Mouse (Mus musculus) embryonic fibroblast, embryonic 13.5 days (primary cell): Measurements from ENCODE around the gene Coa5.

Source experiments
- CTCF ChIP-seq: IDR thresholded peaks from 2 replicates; pipeline ENCODE4 v1.5.1; 2011; ENCODE audit warnings: mild to moderate bottlenecking, control low read depth, low read length, moderate library complexity, borderline replicate concordance; ENCODE audit not compliant: insufficient read depth
- POLR2A ChIP-seq: IDR thresholded peaks from 2 replicates; pipeline ENCODE4 v1.6.1; 2011; ENCODE audit warnings: low read depth, mild to moderate bottlenecking, control low read depth, low read length, moderate library complexity

DNA sequence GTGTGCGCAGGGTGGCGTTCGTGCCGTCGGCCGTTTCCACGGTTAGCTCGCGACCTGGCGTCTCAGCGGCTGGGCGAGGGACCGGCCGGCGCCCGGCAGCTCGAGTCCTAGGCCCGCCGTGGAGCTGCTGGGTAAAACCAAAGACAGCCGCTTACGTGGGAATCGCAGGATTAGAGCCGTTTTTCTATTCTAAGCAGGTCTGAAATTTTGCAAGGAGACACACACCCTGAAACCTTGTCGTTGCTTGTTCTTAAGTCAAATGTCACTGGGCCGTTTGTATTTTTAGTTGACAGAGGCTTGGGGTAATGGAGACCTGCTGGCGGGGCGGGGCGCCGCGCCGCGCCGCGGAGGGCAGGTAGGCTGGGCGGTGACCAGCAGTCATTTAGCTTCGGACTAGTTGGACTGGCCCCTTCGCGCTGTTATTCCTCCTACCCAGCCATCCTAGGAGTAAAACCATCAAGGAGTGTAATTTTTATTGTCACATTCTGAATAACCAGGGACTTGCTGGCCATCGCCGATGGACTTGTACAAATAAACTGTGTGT, 466 bp upstream of the Coa5 start:
- no peak for TF ChIP-seq CTCF
- TF ChIP-seq POLR2A, result no peak
